Mouse (Mus musculus): ENCODE results near the gene Kcnip4.

Kcnip4 gene

DNA sequence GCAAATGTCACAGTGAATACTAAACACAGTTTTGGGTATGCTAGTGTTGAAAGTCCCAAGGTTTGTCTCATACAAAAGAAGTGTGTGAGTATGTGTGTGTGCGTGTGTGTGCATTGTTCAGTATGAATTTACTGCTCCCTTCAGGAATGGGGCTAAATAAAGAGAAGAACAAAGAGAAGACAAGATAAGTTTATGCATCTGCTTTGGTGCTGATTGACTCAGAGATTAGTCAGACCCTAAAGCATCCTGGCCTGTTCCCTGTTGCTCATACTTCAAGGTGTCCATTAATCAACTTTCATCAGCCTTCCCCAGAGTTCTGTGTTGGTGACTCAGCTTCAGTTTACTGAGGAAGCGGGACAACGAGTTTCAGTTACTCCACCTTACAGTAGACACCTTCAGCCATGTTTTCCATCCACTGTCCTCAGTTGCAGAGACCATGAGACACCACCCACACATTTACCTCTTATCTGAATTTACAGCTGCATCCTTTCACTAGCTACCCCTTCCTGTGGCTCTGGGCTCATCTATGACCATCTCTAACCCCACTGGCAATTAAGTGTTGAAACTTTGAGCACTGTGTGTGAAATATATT, 960.6 kb downstream of the Kcnip4 start:
- no peak for DNase-seq (ENCODE audit: low spot score)

DNA sequence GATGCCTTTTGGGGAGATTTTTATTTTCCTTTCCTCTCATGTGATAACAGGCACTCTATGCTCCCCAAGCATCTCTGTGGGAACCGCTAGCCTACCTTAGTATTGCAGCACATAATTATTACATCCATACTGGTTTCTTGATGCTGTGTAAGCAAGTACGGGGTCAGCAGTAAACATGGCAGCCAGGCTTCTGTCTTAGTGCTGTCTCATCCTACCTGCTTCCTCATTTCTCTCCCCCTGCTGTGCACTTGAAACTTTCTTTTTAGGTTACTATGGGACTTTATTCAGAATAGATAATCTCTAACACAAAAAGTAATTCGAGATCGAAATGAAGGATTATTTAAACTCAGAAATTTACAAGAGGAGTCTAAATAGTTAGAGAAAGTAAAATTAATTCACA, 973.0 kb downstream of the Kcnip4 start:
- DNase-seq (ENCODE audit: low spot score): no peak

DNA sequence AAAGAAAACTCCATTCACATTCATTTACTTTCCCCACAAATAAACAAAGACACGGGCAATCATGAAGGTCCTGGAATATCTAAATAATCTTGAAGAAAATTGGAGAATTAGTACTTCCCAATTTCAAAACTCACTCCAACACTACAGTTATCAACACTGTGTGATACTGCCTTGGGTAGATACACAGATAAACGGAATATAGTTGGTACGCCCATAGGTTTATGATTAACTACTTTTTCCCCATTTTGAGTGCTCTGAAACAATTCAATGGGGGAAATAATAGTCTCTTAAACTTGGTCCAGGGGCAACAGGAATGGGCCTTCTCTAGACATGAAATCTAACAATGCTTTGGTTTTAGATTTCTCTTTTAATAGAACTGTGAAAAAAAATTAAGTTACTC, 978.9 kb downstream of the Kcnip4 start:
- DNase-seq (ENCODE audit: low spot score): no peak

DNA sequence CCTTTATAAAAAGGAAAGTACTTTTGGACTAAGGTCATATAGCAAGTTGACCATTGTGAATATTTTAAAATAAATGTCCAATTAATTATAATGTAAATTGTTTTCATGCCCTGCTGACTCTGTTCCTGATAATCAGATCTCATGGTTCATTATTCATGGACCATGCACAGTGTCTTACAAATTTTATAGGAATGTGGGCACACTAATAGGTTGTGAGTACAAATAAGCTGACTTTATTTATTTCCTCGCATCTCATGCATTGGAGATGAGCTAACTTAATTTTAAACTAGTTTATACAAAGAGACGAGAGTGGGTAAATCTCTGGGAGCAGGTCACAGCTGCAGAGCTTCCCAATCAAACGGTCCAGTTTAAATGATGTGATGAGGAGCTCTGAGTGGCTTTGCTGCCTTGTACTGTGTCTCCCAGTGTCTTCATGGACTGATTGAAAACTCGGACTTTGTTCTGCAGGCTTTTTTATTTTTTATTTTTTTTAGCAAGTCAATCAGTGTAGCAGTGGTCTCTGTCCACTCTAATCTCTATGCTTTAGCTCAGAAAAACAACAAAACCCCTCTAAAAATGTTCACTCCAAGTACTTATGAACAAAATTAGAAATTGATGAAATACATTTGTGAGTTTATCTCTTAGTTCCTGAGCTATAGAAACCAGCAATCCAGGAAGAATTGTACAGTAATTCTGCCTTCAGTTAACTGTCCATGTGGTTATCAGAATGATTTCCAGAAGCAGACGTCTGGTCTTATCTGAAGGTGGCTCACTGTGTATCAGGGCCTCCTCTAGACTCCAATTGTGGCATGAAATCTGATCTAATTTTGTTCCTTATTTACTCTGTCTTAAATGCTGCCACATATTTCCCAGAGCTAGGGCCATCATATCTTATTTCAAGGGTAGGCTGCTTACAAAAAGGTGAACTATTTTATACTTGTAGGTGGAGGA, 979.6 kb downstream of the Kcnip4 start:
- DNase-seq (ENCODE audit: low spot score): no peak

DNA sequence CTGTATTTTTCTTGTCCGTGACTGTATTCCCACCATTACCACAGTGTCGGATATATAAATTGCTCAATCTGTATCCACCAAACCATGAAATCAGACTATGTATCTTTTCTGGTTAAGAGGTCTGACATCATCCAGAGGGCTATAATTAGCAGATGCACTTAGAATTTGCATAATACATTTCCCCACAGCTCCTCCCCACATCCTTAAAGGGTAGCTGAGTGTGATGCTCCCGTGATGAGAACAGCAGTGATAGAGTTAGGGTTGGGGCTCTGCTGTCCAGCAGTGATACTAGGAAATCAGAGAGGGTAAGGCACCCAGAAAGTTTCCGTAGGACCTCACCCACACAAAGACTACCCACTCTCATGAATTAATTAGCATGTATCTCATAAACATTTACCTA, 1006.7 kb downstream of the Kcnip4 start:
- no peak for DNase-seq (ENCODE audit: low spot score)

DNA sequence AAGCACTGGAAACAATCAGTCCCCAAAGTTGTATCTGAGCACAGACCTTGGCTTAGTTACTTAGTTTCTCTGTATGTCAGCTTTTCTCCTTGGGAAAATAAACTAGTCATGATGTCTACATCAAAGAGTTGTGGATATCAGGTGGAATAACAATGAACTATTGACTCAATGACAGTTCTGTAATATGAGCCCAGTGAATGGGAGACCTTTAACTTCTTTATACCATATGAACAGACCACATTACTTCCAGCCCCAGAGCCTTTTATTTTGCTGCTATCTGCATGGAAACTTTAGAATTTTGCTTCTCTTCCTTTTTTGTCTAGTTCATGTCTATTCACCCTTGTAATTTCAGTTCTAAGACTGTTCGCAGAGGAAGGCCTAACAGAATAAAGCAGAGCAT, 1011.4 kb downstream of the Kcnip4 start:
- no peak for DNase-seq (ENCODE audit: low spot score)

DNA sequence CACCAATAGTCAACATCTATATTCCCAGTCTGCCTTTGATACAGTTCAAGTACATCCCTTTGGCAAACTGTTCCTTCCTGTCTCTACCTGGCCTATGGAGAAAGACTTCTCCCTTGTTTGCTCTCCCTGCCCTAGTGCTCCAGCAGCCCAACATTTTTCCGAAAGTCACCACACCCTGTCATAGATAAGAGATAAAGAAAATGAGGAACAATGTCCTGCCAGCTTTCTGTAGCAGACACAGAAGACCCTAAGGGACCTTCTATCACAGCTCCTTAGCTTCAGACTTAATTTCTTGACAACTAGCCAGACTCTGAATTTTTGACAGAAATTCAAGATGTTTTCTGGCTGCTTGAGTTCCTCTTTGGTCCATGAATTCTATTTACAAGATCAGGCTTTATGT, 1013.4 kb downstream of the Kcnip4 start:
- no peak for DNase-seq (ENCODE audit: low spot score)

DNA sequence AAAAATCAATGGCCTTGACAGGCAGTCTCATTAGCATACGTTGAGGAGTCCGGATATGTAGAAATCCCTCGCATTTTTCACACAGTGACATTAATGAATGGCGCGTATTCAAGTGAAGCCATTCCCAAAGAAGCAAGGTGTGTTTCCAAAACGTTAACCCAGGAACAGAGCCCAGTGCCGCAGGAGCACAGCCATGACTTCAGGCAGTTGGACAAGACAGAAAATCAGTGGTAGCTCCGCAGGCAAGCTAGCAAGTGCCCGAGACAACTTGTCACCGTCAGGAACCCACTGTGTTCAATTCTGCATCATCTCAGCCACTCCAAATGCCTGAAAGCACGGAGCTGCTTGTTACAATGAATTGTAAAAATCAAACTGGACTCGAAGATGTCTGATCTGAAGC, 1014.5 kb downstream of the Kcnip4 start:
- no peak for DNase-seq (ENCODE audit: low spot score)

DNA sequence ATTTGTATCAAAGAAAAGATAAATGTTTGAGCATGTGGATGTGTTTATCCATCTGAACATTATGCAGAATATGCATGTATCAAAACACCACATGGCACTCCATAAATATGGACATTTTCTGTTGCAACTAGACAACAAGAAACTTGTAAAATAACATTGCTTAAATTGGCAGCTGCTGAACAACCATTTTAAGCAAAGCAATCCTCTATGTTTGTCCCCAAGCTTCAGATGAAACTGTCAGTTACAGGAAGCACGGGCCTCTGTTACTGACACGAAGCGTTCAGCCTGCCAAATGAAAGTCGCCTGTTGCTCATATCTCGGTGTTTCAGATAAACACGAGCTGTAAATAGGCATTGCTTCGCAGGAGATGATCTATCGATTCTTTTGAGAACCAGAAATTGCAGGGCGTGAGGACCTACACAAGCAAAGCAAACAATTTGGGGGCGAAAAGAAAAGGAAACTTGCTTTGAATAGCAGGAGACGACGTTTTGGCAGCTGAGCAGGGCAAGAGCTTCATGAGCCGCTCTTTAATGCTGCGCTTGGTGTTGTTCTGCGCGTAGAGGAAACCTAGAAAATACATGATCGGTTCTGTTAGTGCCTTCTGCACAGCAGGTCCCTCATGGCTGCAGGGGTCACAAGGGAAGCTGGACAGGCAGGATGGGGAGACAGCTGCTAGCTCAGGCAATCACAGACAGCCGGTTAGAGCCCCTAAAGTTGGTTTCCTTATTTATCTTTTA, 1015.3 kb downstream of the Kcnip4 start:
- no peak for DNase-seq (ENCODE audit: low spot score)

DNA sequence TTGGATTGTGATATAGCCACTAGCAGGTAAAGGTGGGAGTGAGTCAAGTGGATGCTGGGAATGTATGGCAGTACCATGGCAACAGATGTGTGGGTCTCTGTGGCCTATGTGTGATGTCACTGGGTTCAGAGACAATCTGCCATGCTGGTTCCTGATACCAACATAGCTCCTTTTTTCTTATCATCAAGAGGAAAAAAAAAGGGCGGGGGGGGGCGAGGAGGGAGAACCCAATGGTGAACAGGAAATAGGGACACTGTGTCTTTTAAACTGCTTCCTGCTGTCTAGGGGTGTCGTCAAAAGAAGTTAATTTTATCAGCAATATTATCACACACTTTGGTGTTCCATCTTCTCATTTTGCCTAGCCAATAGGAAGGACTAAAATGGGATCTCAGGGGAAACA, 1021.6 kb downstream of the Kcnip4 start:
- no peak for DNase-seq (ENCODE audit: low spot score)

DNA sequence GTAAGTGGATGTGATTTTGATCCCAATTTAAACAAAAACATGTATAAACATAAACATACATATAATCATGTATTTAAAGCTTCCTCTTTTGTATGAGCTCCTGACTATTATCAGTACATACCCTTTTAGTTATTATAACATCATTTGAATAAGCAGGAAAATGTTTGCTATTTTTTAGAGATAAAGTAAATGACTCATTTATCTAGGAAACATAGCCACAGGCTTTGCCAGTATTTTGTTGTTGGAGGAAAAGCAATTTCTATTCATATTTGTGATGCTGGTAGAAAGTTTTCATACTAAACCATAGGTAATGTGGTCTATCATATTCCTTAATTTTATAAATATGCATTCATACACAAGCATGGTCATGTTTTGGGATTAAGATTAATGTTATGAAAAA, 1022.3 kb downstream of the Kcnip4 start:
- DNase-seq (ENCODE audit: low spot score): no peak

DNA sequence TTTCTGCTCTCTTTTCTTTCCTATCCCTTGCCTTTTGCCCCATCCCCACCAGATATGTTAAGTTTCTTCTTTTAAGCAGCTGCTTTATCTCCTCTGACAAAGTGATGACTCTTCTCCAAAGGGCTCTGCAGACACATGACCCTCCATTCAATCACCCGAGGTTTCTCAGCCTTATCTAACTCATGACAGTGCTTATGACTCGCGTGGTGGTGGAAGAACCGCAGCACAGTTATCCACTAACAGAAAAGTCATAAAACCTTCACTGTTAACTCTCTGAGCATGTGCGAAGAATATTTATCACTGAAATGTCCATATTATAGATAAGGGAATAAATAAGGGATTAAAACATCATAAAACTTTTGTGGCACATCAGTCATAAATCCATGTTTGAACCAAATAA, 1024.5 kb downstream of the Kcnip4 start:
- no peak for DNase-seq (ENCODE audit: low spot score)

DNA sequence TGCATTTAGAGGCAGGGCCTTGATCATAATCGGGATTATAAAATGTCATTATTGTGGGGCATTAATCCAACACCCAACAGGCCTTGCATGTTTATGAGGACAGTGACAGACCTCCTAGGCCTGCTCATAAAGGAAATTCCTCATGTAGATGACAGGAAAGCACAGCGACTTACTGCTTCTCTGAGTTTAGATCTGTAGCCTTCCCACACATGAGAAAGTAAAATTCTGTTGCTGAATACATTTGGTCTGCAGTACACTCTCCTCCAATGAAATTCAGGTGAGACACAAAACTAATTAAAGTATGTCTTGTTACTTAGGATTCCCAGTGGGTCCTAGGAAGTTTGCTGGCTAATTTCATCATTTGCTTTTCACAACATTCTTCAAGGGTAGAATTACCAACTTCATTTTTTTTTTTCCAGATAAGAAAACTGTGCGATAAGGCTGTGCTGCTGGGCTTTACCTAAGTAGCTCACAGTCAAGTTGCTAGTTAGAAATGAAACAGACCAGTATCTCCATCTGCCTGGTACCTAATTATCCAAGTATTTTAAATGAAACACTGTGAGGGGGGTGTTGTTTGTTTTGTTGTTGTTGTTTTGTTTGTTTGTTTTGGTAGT, 1033.7 kb downstream of the Kcnip4 start:
- no peak for DNase-seq (ENCODE audit: low spot score)

DNA sequence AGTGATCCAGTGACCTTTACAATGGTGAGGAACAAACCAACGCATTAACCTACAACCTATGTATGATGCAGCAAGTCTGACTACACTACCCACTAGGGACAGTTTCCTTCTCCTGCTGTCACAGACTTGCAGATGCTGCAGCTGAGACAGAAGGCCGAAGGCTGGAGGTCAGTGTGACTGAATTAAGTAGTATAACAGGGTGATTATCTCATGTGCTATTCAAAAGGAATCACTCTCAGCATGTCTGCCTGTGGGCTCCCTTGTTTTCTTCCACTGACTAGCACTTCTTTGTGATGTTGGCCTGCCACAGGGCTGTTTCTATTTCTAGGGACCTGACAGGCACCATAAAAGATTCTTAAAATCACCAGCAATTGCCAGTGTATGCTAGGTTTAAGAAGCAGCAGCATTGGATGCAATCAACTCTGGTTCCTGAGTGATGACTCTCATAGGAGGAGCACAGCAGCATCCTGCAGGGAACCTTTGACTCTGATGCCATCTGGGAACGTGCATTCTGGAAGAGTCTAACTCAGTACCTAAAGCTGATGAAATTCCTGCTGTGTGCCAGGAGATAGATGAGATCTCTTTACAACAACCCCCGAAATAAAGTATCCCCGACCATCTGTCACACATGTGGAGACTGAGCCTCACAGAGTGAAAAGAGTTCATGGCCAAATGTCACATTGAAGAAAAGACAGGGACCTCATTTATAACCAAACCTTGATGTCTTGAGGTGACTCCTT, 1035.0 kb downstream of the Kcnip4 start:
- no peak for DNase-seq (ENCODE audit: low spot score)

DNA sequence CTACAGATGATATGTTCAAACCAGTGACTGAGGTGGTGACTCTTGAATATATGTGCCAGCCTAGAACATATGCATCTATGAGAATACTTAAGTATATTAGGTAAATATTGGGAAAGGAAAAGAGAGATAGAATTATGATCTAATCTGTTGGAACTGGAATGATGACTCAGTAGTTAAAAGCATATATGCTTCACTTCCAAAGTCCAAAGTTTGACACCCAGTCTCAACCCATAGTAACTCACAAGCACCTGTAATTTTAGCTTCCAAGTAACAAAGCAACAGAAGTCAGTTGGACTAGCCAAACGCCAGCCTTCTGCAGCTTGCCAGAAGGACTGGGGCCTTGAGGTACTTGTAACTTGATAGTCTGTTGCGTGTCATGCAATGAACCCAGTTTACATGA, 1041.6 kb downstream of the Kcnip4 start:
- DNase-seq (ENCODE audit: low spot score): no peak

DNA sequence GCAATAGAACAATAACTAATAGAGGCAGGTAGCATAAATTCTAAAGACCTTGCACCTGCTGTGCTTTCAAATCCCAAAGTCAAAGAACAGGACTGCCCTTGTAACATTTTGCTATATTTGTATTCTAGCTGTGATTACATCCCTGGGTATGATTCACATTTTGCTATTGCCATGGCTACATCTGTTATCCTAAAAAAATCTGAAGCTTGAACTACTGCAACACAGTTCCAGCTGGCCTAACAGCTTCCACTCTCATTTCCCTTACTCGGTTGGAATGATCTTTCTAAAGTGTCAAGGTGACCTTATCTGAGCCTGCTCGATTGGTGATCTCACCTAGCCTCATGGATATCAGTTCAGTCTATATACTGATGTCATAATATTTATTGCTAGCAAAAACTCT, 1064.5 kb downstream of the Kcnip4 start:
- no peak for DNase-seq (ENCODE audit: low spot score)

DNA sequence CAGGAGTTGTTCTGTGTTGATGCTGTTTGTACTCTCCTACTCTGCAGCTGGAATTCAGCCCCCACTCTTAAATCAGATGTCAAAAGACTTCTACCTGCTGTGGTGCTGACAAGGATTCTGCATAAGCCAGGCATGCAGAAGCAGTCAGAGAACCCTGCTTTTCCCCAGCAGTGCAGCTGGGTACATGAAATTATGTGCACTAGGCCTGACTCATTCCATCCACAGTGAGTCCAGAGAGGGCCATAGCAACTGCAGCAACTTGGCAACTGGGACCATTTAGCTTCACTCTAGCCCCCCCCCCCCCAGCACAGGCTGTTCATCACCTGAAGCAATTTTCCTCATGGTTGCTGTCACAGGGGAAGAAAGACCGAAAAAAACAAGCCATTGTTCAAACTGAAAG, 1075.8 kb downstream of the Kcnip4 start:
- no peak for DNase-seq (ENCODE audit: low spot score)

DNA sequence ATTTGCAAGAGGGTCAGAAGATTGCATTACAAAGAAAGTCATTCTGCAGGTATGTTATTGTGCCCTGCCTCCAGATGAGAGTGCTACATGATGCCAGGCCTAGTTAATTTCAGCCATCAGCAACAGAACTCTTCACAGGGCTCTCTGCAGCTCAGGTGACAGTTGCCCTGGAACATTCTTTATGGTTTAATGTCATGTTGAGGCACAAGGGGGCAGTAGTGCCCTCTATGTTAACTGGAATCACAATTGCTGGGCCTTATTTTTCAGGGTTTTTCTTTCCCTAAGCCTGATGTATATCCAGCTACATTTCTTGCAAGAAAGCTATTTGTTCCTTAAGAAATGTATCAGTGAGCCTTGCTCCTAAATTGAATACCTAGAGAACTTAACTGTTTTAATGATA, 1094.2 kb downstream of the Kcnip4 start:
- DNase-seq (ENCODE audit: low spot score): no peak

DNA sequence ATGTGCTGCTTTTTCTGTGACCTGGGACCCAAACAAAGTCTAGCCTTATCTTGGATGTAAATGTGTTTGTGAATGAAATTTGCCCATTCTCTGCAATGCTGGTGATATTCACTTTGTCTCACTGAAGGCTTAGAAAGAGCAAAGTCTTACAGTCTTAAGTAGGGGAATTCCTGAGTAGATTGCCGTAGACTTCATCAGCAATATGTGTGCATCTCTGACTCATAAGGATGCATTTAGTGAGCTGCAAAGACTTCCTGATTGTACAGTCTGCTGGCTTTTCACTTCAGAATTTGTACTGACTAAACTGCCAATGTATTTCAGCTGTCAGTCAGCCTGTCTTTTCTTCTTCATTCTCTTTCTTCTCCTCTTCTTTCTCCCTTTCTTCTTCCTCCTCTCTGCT, 1102.8 kb downstream of the Kcnip4 start:
- no peak for DNase-seq (ENCODE audit: low spot score)

DNA sequence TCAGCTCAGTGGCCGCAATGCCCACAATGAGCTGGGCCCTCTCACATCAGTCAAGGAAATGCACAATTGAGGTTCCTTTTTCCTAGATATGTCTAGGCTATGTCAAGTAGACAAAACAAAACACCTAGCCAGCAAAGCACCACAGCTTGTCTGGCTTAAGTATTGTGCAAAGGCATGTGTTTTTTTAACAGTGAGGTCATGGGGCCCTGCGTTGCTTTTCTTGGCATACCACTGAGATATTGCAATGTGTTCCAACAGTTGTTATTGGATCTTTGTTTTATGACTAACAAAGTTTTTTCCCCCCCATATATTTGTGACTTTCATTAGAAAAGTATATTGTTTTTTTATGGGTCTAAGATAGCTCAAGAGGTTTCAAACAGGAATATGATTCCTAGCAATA, 1105.0 kb downstream of the Kcnip4 start:
- DNase-seq (ENCODE audit: low spot score): no peak

DNA sequence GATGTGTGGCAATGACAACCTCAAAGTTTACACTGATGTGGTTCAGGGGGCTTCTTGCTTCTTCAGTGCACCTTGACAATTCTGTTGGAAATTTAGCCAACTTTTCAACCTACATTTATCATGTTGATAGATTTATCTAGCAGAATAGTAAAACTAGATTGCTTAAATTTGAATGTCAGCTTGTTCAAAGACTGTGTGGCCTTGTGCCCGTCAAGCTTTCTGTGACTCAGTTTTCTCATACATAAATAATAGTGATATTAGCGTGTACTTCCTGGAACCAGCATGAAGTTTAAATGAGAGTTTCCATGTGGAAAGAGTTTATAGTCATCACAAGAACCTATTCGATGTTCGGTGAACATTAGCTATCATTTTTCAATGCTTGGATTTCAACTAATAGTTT, 1112.4 kb downstream of the Kcnip4 start:
- no peak for DNase-seq (ENCODE audit: low spot score)

DNA sequence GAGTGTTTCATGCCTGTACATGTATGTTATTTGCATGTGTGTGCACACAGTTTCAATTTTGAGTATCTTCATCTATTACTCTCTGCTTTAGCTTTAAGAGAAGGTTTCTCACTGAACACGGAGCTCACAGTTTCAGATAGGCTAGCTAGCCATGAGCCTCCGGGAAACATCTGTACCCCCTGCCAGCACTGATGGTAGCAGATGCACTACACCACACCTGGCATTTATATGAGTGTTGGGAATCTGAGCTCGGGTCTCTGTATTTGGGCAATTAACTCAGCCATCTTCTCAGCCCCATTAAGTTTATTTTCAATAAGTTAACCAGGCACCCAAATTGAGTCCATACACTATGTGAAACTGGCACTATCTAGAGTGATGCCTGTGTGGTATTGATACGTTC, 1113.2 kb downstream of the Kcnip4 start:
- no peak for DNase-seq (ENCODE audit: low spot score)
